Mouse (Mus musculus) MEL (cell line): ENCODE measurements around the gene Fcgr1.

Experiments
- CHD1 ChIP-seq: IDR thresholded peaks from 2 replicates; pipeline ENCODE4 v1.6.1; 2012; ENCODE audit warnings: low read depth, mild to moderate bottlenecking, inconsistent platforms, low read length, improper control_type of control experiment
- CTCF ChIP-seq, 3 experiments: IDR thresholded peaks in 2 of 3; conservative IDR thresholded peaks in 1 of 3; 2 replicates each; pipeline ENCODE4 v1.5.1; 2011 to 2012; ENCODE audit warnings: low read length in 3 of 3, low read depth in 2 of 3, mild to moderate bottlenecking in 2 of 3, improper control_type of control experiment in 1 of 3, inconsistent platforms in 1 of 3, mixed read lengths in 1 of 3, moderate library complexity in 1 of 3; ENCODE audit not compliant: control insufficient read depth in 1 of 3, insufficient read depth in 1 of 3, poor library complexity in 1 of 3, severe bottlenecking in 1 of 3
- EP300 ChIP-seq, 2 experiments: IDR thresholded peaks; 2 replicates each; pipeline ENCODE4 v1.6.1; 2011; ENCODE audit warnings: improper control_type of control experiment in 2 of 2, low read length in 2 of 2, low read depth in 1 of 2, mild to moderate bottlenecking in 1 of 2
- MAX ChIP-seq: IDR thresholded peaks from 2 replicates; pipeline ENCODE4 v1.6.1; 2011; ENCODE audit warnings: low read length, improper control_type of control experiment
- SIN3A ChIP-seq: IDR thresholded peaks from 2 replicates; pipeline ENCODE4 v1.6.1; 2012; ENCODE audit warnings: low read length, improper control_type of control experiment, inconsistent platforms
- TBP ChIP-seq: IDR thresholded peaks from 2 replicates; pipeline ENCODE4 v1.8.0; 2011; ENCODE audit warnings: low read depth, low read length, improper control_type of control experiment
- USF1 ChIP-seq: IDR thresholded peaks from 2 replicates; pipeline ENCODE4 v1.6.1; 2014; ENCODE audit warnings: low read depth, mild to moderate bottlenecking, inconsistent platforms, low read length, improper control_type of control experiment, moderate library complexity
- ZKSCAN1 ChIP-seq: IDR thresholded peaks from 2 replicates; pipeline ENCODE4 v1.6.1; 2012; ENCODE audit warnings: low read depth, mild to moderate bottlenecking, inconsistent platforms, low read length, improper control_type of control experiment, moderate library complexity

- TF ChIP-seq ZKSCAN1 (no peak), USF1 (no peak), EP300 (IDR thresholded peaks at IDR 0.05; ENCODE audit: low read depth in 1 of 2, low read length in 2 of 2) (no peak), SIN3A (no peak), CTCF (IDR thresholded peaks at IDR 0.05 in 2 of 3, conservative IDR thresholded peaks at IDR 0.05 in 1 of 3; ENCODE audit: control insufficient read depth in 1 of 3, insufficient read depth in 1 of 3, low read depth in 2 of 3, low read length in 3 of 3, poor library complexity in 1 of 3, severe bottlenecking in 1 of 3) (no peak), TBP (no peak), MAX (no peak), CHD1 (no peak)
Observed at GRCm38 (mm10) chr3:96240799-96241197, 53.0 kb downstream of the Fcgr1 start.
